ENCODE assay signal across 26 mouse cellular contexts in the genomic region with DNA sequence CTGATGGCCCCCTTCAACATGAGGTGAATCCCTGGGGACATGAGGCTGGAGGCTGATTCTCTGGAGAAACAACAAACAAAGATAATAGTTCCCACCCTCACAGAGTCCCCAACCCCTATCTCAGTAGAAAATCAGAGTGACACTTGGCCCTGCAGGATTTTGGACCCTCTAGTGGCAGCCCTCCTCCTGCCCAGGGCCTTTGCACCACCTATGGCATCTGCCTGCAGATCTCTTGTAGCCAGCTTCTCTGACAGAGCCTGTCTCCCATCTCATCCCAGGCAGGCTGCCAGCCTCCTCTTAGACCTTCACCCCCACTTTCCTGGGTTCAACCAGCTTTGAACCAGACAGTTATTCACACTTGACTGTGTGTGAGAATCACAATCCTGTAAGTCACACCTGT. TPM values are rescaled to one million over a fixed set of nuclear protein-coding genes. Genes with fewer than 3 reads are reported as not detected.
DNase-seq lines count a peak whose midpoint lies in the region; ATAC-seq lines count a peak whose summit lies in the region.
"Had no signal": no experiment of that assay in that cellular context is flagged by ENCODE, and none has a peak within 500 bp of the region (broad histone marks: within the 10 kb centered on the region; RNA-seq: fewer than 3 reads in every experiment).

No protein-coding gene starts in this region.

- intact Hi-C loops in left cerebral cortex, postnatal 10 days (cut with DNase I): no loop called here
- intact Hi-C loops in left cerebral cortex, postnatal 25 days (cut with DNase I): no loop called here

- ATAC-seq in cerebellum, adult (ENCODE audit: insufficient number of reproducible peaks, low FRiP score, low TSS enrichment): no peak
- ATAC-seq: activated CD4-positive, CD25-positive, alpha-beta regulatory T cell, adult 4 months; forebrain, embryonic 13.5 days; midbrain, embryonic 16.5 days had no signal

- peak; percentile 39 for DNase-seq in cerebellum, adult 11 months
- DNase-seq in heart, adult 11 months: peak; percentile 87
- DNase-seq in heart, adult 8-10 months (ENCODE audit: low spot score): no peak
- peak; percentile 5 to 28 for DNase-seq in left cerebral cortex, postnatal 10 days (ENCODE audit: extremely low spot score in 1 of 2, low spot score in 2 of 2)
- no peak for DNase-seq in left cerebral cortex, postnatal 25 days (ENCODE audit: low spot score in 2 of 2)
- DNase-seq in urinary bladder, postnatal 14 days (ENCODE audit: low spot score): peak; percentile 2
- no peak for DNase-seq in urinary bladder, postnatal 36 days (ENCODE audit: low spot score in 2 of 2)
- DNase-seq: adrenal gland, adult 2 months; adrenal gland, postnatal 36 days; gastrocnemius, adult 2 months; gastrocnemius, postnatal 36 days; heart, adult 2 months; heart, postnatal 14 days; kidney, adult 18-20 months; lung, embryonic 14.5 days; lung, postnatal 14 days; right cerebral cortex, postnatal 25 days; spleen, adult 18-20 months; thymus, adult 2 months; thymus, postnatal 36 days had no signal

RNA-seq across cellular contexts. Expression of gene Yju2, which starts 1.9 kb away (rescaled TPM):
- total RNA-seq in heart, adult 8-10 months (2022): 10 to 100 TPM in 1 of 4 experiments, 1 to 10 TPM in 3; 8.2 to 10.3 (median 9.0) TPM
- total RNA-seq in left cerebral cortex, postnatal 10 days (2021): 10 to 100 TPM; 12.7 to 16.5 TPM
- 10 to 100 TPM; 15.0 to 15.3 TPM for total RNA-seq in left cerebral cortex, postnatal 25 days (2021)

RNA-seq across cellular contexts. Expression of gene Ebi3, which starts 8.4 kb away (rescaled TPM):
- under 1 TPM; 0.23 to 0.97 (median 0.41) TPM for total RNA-seq in heart, adult 8-10 months (2022)
- 1 to 10 TPM; 2.8 to 4.2 TPM for total RNA-seq in left cerebral cortex, postnatal 10 days (2021)
- 1 to 10 TPM; 2.1 to 2.5 TPM for total RNA-seq in left cerebral cortex, postnatal 25 days (2021)
- total RNA-seq: gastrocnemius, postnatal 36 days had no signal

RNA-seq across cellular contexts. Expression of gene Shd, which starts 9.5 kb away (rescaled TPM):
- 1 to 10 TPM in 3 of 4 experiments, under 1 TPM in 1; 0.66 to 2.0 (median 1.5) TPM for total RNA-seq in heart, adult 8-10 months (2022)
- total RNA-seq in left cerebral cortex, postnatal 10 days (2021): 10 to 100 TPM; 50.3 to 57.4 TPM
- total RNA-seq in left cerebral cortex, postnatal 25 days (2021): 10 to 100 TPM; 30.9 to 34.4 TPM
- total RNA-seq: gastrocnemius, postnatal 36 days; liver, adult 2 months had no signal

RNA-seq across cellular contexts. Expression of gene Zfp119b, which starts 11.5 kb away (rescaled TPM):
- total RNA-seq in heart, adult 8-10 months (2022): 1 to 10 TPM; 2.4 to 3.9 (median 3.1) TPM
- total RNA-seq in left cerebral cortex, postnatal 10 days (2021): 1 to 10 TPM; 3.2 to 5.3 TPM
- total RNA-seq in left cerebral cortex, postnatal 25 days (2021): 1 to 10 TPM; 3.5 to 4.0 TPM

RNA-seq across cellular contexts. Expression of gene Fsd1, which starts 25.5 kb away (rescaled TPM):
- total RNA-seq in heart, adult 8-10 months (2022): 1 to 10 TPM in 1 of 4 experiments, under 1 TPM in 1, not detected in 2; 0.52 to 1.6 TPM
- total RNA-seq in left cerebral cortex, postnatal 10 days (2021): 100 to 1,000 TPM in 1 of 2 experiments, 10 to 100 TPM in 1; 99.7 to 111 TPM
- total RNA-seq in left cerebral cortex, postnatal 25 days (2021): 10 to 100 TPM; 70.5 to 78.8 TPM
- total RNA-seq: gastrocnemius, adult 2 months; gastrocnemius, postnatal 36 days; liver, adult 2 months; neutrophil, adult 5-6 weeks had no signal

Comparison
In these comparisons a context has a peak if more than half of its experiments do, and no peak if none do; other contexts are left out.
1. DNase-seq: peak in cerebellum, adult 11 months (single experiment), heart, adult 11 months (single experiment), left cerebral cortex, postnatal 10 days (2 of 2) and urinary bladder, postnatal 14 days (single experiment); none in heart, adult 8-10 months (single experiment), left cerebral cortex, postnatal 25 days (0 of 2) and urinary bladder, postnatal 36 days (0 of 2).
2. RNA of gene Shd, which starts 9.5 kb away (total RNA-seq): 50.3 to 57.4 TPM in left cerebral cortex, postnatal 10 days and 30.9 to 34.4 TPM in left cerebral cortex, postnatal 25 days; 0.66 to 2.0 TPM in heart, adult 8-10 months; every median in the first group is over 10 times any median in the second.